Mouse (Mus musculus) induced T-regulatory cell, adult 2 months (primary cell): ENCODE data around the gene Hif3a.
"Not testable (repeated sequence)": the region's sequence is repeated elsewhere in the genome, so short reads cannot be mapped to it uniquely, and the experiment has no call there.

ENCODE experiments used
- DNase-seq: peaks from one replicate; pipeline ENCODE4 v3.0.0-alpha.2; 2012; ENCODE audit warnings: low read depth

The Hif3a gene

GRCm38 (mm10) chr7:17062389-17062788 lies at the start of gene Hif3a:
TSS of gene Hif3a (minus strand) at chr7:17062427.
- DNase-seq, result no peak

- DNase-seq, result not testable (repeated sequence)
Observed at GRCm38 (mm10) chr7:17101631-17102030, 39.4 kb upstream of the Hif3a start.

GRCm38 (mm10) chr7:17091280-17091679 lies 29.1 kb upstream of the Hif3a start:
- DNase-seq, result peak; percentile 48

- DNase-seq, result no peak
Observed at GRCm38 (mm10) chr7:17090058-17090585, 27.9 kb upstream of the Hif3a start.

- DNase-seq, result no peak
Observed at GRCm38 (mm10) chr7:17087731-17088130, 25.5 kb upstream of the Hif3a start.

- no peak for DNase-seq
Observed at GRCm38 (mm10) chr7:17082766-17083165, 20.5 kb upstream of the Hif3a start.

GRCm38 (mm10) chr7:17078076-17078654 lies 15.9 kb upstream of the Hif3a start:
- DNase-seq, result no peak

GRCm38 (mm10) chr7:17076542-17076941 lies 14.3 kb upstream of the Hif3a start:
- no peak for DNase-seq

GRCm38 (mm10) chr7:17073904-17074615 lies 11.8 kb upstream of the Hif3a start, which contains the start of gene Psg16:
TSS of gene Psg16 (plus strand) at chr7:17074040.
- peak; percentile 78 for DNase-seq

GRCm38 (mm10) chr7:17073513-17073903 lies 11.3 kb upstream of the Hif3a start:
- DNase-seq, result no peak

GRCm38 (mm10) chr7:17067651-17068050 lies 5.4 kb upstream of the Hif3a start:
- not testable (repeated sequence) for DNase-seq

GRCm38 (mm10) chr7:17067000-17067399 lies 4.8 kb upstream of the Hif3a start:
- no peak for DNase-seq

- peak; percentile 83 for DNase-seq
Observed at GRCm38 (mm10) chr7:17066412-17066811, 4.2 kb upstream of the Hif3a start.

GRCm38 (mm10) chr7:17065620-17066019 lies 3.4 kb upstream of the Hif3a start:
- no peak for DNase-seq

GRCm38 (mm10) chr7:17062845-17063244 lies 618 bp upstream of the Hif3a start:
- DNase-seq, result no peak

GRCm38 (mm10) chr7:17060782-17061605 lies 1.2 kb downstream of the Hif3a start:
- DNase-seq, result no peak

- DNase-seq, result no peak
Observed at GRCm38 (mm10) chr7:17060031-17060781, 2.0 kb downstream of the Hif3a start.

GRCm38 (mm10) chr7:17059463-17059844 lies 2.8 kb downstream of the Hif3a start:
- no peak for DNase-seq

- DNase-seq, result peak; percentile 31
Observed at GRCm38 (mm10) chr7:17058816-17059462, 3.3 kb downstream of the Hif3a start.

GRCm38 (mm10) chr7:17058071-17058689 lies 4.0 kb downstream of the Hif3a start:
- peak; percentile 61 for DNase-seq
